Mouse (Mus musculus) hindbrain, embryonic 11.5 days (tissue): ENCODE measurements at regions not wholly inside any gene's neighbourhood (a gene's known extent, or its start where the extent isn't known, plus 50 kb on each side); places are given as distances from the start of the nearest gene placed in this dataset.

ENCODE experiments used
- ATAC-seq: fragments of 200-750 bp; cut with Nextera tagmentation; 2 replicates; pipeline ENCODE4 v1.8.0; 2017; ENCODE audit warnings: mild to moderate bottlenecking, moderate TSS enrichment, moderate library complexity; ENCODE audit not compliant: low FRiP score
- DNase-seq: peaks from one replicate; pipeline ENCODE4 v3.0.0-alpha.2; 2015; ENCODE audit warnings: low spot score
- H3K27ac ChIP-seq: fragments of 300-500 bp; sonication (generic); 2 replicates; pipeline ENCODE4 v1.5.1; 2014; ENCODE audit warnings: mild to moderate bottlenecking, low read depth, low read length
- H3K27me3 ChIP-seq: fragments of 300-500 bp; sonication (generic); 2 replicates; pipeline ENCODE4 v1.6.1; 2014; ENCODE audit warnings: mild to moderate bottlenecking, low read length, moderate library complexity, mixed read lengths; ENCODE audit not compliant: control insufficient read depth, insufficient read depth
- H3K36me3 ChIP-seq: fragments of 300-500 bp; sonication (generic); 2 replicates; pipeline ENCODE4 v1.6.1; 2014; ENCODE audit warnings: mild to moderate bottlenecking, low read length, moderate library complexity, mixed read lengths; ENCODE audit not compliant: control insufficient read depth, insufficient read depth
- H3K4me1 ChIP-seq: fragments of 300-500 bp; sonication (generic); replicated peaks from 2 replicates; pipeline ENCODE4 v1.6.1; 2014; ENCODE audit warnings: low read length, mixed read lengths; ENCODE audit not compliant: control insufficient read depth, insufficient read depth
- H3K4me2 ChIP-seq: fragments of 300-500 bp; sonication (generic); replicated peaks from 2 replicates; pipeline ENCODE4 v1.6.1; 2014; ENCODE audit warnings: mild to moderate bottlenecking, low read depth, low read length
- H3K4me3 ChIP-seq: fragments of 300-500 bp; sonication (generic); 2 replicates; pipeline ENCODE4 v1.5.1; 2014; ENCODE audit warnings: low read depth, low read length
- H3K9ac ChIP-seq: fragments of 300-500 bp; sonication (generic); 2 replicates; pipeline ENCODE4 v1.6.1; 2014; ENCODE audit warnings: low read depth, low read length
- H3K9me3 ChIP-seq: fragments of 300-500 bp; sonication (generic); 2 replicates; pipeline ENCODE4 v1.6.1; 2016; ENCODE audit warnings: low read length; ENCODE audit not compliant: control insufficient read depth
- WGBS: fragments of 180-500 bp; shearing (Covaris S2); extraction: QIAGEN DNeasy Blood & Tissue Kit; methylation state at CpG from one replicate; pipeline ENCODE4 v1.1.7; 2014; 5-methylcytosine and 5-hydroxymethylcytosine counted together

- ATAC-seq: no peak
- no peaks in the 10 kb centered on the region for H3K9me3 ChIP-seq
- no peak for DNase-seq
- WGBS: 89% methylated on average over 2 of the region's 2 CpGs
- H3K9ac ChIP-seq: no peak overlapping the region
- H3K36me3 ChIP-seq: no peaks in the 10 kb centered on the region
- H3K27ac ChIP-seq: no peak overlapping the region
- no peaks in the 10 kb centered on the region for H3K4me1 ChIP-seq
- no peak overlapping the region for H3K4me2 ChIP-seq
- H3K27me3 ChIP-seq: no peaks in the 10 kb centered on the region
- H3K4me3 ChIP-seq: no peak overlapping the region
Measured at GRCm38 (mm10) chr10:44976815-44977214, 90.2 kb upstream of the Prep start.

DNA sequence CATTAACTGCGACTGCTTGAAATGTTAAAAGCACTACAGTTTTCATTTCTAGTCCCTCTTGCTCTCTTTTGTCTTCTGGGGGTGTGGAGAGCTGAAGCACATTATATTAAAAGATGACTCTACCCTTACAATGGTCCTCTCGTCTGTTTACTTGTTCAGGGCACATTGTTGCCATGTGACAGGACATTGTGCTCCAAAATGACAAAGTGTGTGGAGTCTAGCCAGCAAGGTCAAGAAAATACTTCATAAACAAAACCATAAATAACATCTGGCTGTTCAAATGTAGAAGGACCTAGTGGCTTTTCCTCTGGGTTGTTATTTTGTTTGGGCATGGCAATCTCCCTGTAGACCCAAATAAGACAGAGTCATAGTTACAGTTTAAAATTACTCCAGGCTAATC lies 95.1 kb upstream of the Prep start:
- no peaks in the 10 kb centered on the region for H3K4me1 ChIP-seq
- no peak overlapping the region for H3K9ac ChIP-seq
- DNase-seq (no peak), ATAC-seq (no peak)
- no peak overlapping the region for H3K4me2 ChIP-seq
- no peaks in the 10 kb centered on the region for H3K27me3 ChIP-seq
- 73% methylated on average over 2 of the region's 2 CpGs for WGBS
- no peak overlapping the region for H3K27ac ChIP-seq
- H3K36me3 ChIP-seq: no peaks in the 10 kb centered on the region
- no peaks in the 10 kb centered on the region for H3K9me3 ChIP-seq
- no peak overlapping the region for H3K4me3 ChIP-seq

- 92% methylated on average over 3 of the region's 3 CpGs for WGBS
- DNase-seq (no peak), ATAC-seq (no peak)
- H3K9me3 ChIP-seq: no peaks in the 10 kb centered on the region
- no peak overlapping the region for H3K27ac ChIP-seq
- no peaks in the 10 kb centered on the region for H3K36me3 ChIP-seq
- no peak overlapping the region for H3K9ac ChIP-seq
- H3K4me3 ChIP-seq: no peak overlapping the region
- no peaks in the 10 kb centered on the region for H3K27me3 ChIP-seq
- H3K4me2 ChIP-seq: no peak overlapping the region
- H3K4me1 ChIP-seq: no peaks in the 10 kb centered on the region
Measured at GRCm38 (mm10) chr10:44959968-44960367, 107.0 kb upstream of the Prep start.

GRCm38 (mm10) chr10:44945205-44945725 lies 121.7 kb upstream of the Prep start:
- no peak for DNase-seq
- Histone ChIP-seq H3K4me1 (no peaks in the 10 kb centered on the region), H3K4me3 (no peak overlapping the region), H3K36me3 (no peaks in the 10 kb centered on the region), H3K4me2 (no peak overlapping the region), H3K27ac (no peak overlapping the region), H3K9ac (no peak overlapping the region), H3K27me3 (no peaks in the 10 kb centered on the region), H3K9me3 (no peaks in the 10 kb centered on the region)
- ATAC-seq: no peak
- WGBS: 74% methylated on average over 1 of the region's 1 CpGs

DNA sequence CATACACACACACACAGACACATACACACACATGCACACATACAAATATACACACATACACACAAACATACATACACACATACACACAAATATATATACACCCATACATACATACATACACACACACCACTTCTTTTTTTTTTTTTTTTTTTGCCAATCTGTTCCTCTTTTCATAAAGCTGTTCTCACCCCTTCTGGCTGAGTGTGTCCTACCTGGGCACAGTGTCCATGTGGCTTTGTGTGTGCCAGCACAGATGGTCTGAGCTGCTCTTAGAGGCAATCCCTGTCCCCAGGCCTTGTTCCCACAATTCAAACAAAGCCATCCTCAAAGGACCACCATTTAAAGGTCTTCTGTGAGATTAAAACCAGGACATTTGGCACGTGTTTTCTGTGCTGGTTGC lies 127.6 kb upstream of the Prep start:
- H3K9me3 ChIP-seq: no peaks in the 10 kb centered on the region
- no peak for ATAC-seq
- DNase-seq: no peak
- 56% methylated on average over 1 of the region's 1 CpGs for WGBS
- no peak overlapping the region for H3K27ac ChIP-seq
- no peak overlapping the region for H3K4me3 ChIP-seq
- H3K4me2 ChIP-seq: no peak overlapping the region
- no peak overlapping the region for H3K9ac ChIP-seq
- no peaks in the 10 kb centered on the region for H3K36me3 ChIP-seq
- no peaks in the 10 kb centered on the region for H3K4me1 ChIP-seq
- H3K27me3 ChIP-seq: no peaks in the 10 kb centered on the region

DNA sequence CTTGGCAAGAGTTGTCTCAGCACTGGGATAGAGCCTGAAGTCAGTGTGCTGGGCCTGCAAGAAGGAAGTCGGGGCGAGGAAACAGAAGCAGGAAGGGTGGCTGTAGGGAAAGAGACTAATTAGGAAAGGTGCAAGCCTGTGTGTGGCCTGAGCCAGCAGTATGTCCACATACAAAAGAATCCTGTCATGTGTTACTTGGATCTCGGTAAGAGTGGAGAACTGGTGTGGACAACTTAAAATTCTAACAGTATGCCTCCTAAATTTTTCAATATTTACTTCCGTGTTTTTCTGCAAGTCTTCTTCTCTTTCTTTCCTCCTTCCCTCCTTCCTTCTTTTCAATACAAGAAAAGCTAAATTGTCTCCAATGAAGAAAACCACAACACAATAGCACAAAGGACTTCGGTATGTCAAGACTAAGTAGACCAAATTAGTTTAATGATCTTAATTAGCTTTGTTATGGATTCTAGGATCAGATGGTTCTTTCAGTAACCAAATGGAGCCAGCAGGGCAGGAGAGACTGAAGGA lies 130.0 kb upstream of the Prep start:
- Histone ChIP-seq H3K4me2 (no peak overlapping the region), H3K9ac (no peak overlapping the region), H3K27ac (no peak overlapping the region), H3K4me1 (no peaks in the 10 kb centered on the region), H3K36me3 (no peaks in the 10 kb centered on the region), H3K9me3 (no peaks in the 10 kb centered on the region), H3K4me3 (no peak overlapping the region), H3K27me3 (no peaks in the 10 kb centered on the region)
- WGBS: 85% methylated on average over 5 of the region's 5 CpGs
- ATAC-seq (no peak), DNase-seq (no peak)

DNA sequence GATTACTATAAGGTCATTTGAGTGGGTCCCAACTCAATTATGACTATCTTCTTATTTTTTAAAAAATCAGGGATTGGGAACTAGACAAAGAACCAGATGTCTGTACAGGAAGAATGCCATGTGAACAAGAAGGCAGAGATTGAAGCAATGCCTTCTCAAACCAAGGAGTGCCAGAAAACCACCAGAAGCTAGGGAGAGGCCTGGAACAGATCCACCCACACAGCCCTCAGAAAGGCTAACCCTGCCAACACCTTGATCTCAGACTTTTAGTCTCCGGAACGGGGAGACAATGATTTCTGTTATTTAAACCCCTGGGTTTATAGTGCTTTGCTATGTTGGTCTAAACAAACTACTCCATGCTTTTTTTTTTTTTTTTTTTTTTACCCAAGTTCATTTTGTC lies 136.2 kb upstream of the Prep start:
- H3K36me3 ChIP-seq: no peaks in the 10 kb centered on the region
- H3K4me3 ChIP-seq: no peak overlapping the region
- H3K4me2 ChIP-seq: no peak overlapping the region
- H3K4me1 ChIP-seq: no peaks in the 10 kb centered on the region
- 88% methylated on average over 2 of the region's 2 CpGs for WGBS
- no peak overlapping the region for H3K27ac ChIP-seq
- no peak for ATAC-seq
- no peaks in the 10 kb centered on the region for H3K9me3 ChIP-seq
- DNase-seq: no peak
- no peak overlapping the region for H3K9ac ChIP-seq
- H3K27me3 ChIP-seq: no peaks in the 10 kb centered on the region

GRCm38 (mm10) chr10:44913751-44914388 lies 153.1 kb upstream of the Prep start:
- Histone ChIP-seq H3K9ac (no peak overlapping the region), H3K4me1 (no peaks in the 10 kb centered on the region), H3K4me2 (no peak overlapping the region), H3K9me3 (no peaks in the 10 kb centered on the region), H3K27me3 (no peaks in the 10 kb centered on the region), H3K27ac (no peak overlapping the region), H3K36me3 (no peaks in the 10 kb centered on the region), H3K4me3 (no peak overlapping the region)
- WGBS: 91% methylated on average over 8 of the region's 8 CpGs
- ATAC-seq (no peak), DNase-seq (no peak)

GRCm38 (mm10) chr10:44904520-44904919 lies 162.5 kb upstream of the Prep start:
- H3K4me2 ChIP-seq: no peak overlapping the region
- H3K4me1 ChIP-seq: no peaks in the 10 kb centered on the region
- ATAC-seq (no peak), DNase-seq (no peak)
- no peaks in the 10 kb centered on the region for H3K27me3 ChIP-seq
- no peaks in the 10 kb centered on the region for H3K9me3 ChIP-seq
- H3K36me3 ChIP-seq: no peaks in the 10 kb centered on the region
- no peak overlapping the region for H3K27ac ChIP-seq
- no peak overlapping the region for H3K9ac ChIP-seq
- H3K4me3 ChIP-seq: no peak overlapping the region
- 92% methylated on average over 4 of the region's 4 CpGs for WGBS
